Mouse (Mus musculus) 416B (cell line): Measurements from ENCODE around the gene Arfgap2.
A peak's percentile ranks its signal among the peaks of the same experiment; 100 is the strongest.

Experiments used
- DNase-seq: peaks from one replicate; pipeline ENCODE4 v3.0.0; 2011; ENCODE audit warnings: low read depth

Arfgap2 gene

GRCm38 (mm10) chr2:91264711-91265681 is at the start of gene Arfgap2:
Gene Arfgap2, plus strand, starts transcription at chr2:91264974.
- DNase-seq, result peak; percentile 96

- no peak for DNase-seq
Measured at GRCm38 (mm10) chr2:91217032-91217431, 47.7 kb upstream of the Arfgap2 start.

DNA sequence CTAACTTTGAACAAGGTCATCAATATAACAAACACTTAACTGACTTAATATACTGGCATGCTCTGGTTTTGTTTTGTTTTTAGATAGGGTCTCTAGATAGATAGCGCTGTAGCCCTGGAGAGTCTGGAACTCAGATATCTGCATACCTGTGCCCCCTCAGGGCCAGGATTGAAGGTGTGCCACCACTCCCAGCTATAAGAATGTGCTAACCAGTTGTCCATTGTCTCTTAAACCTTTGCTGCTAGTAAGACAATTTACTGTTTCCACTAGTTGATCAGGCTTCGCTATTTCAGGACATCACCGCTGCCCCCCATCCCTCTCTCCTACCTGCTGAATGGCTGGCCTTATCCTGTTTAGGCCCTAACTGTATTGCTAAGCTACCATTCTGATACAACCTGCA is 44.3 kb upstream of the Arfgap2 start:
- DNase-seq, result no peak

GRCm38 (mm10) chr2:91223614-91224013 is 41.2 kb upstream of the Arfgap2 start:
- DNase-seq, result no peak

DNA sequence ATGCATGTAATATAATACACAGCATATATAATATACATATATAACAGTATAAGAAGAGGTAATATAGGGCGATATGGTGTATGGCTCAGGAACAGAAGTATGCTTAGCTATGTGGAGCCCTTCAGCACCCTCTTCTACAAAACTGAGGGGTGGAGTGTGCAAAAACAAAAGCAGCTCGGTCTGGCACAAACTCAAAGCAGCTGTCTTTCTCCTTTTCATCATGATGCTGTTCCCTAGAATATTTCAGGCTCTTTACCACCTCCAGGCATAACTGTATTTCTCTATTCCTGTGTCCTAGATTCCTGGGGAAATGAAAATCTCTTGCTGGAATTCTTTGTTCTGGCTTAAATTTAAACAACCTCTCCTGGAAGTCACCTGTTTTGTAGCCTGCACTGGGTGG is 35.0 kb upstream of the Arfgap2 start:
- DNase-seq, result no peak

- peak; percentile 98 for DNase-seq
Measured at GRCm38 (mm10) chr2:91236601-91237510, 27.9 kb upstream of the Arfgap2 start, which contains the start of gene Ddb2. Gene Ddb2, minus strand, starts transcription at chr2:91236982.

DNA sequence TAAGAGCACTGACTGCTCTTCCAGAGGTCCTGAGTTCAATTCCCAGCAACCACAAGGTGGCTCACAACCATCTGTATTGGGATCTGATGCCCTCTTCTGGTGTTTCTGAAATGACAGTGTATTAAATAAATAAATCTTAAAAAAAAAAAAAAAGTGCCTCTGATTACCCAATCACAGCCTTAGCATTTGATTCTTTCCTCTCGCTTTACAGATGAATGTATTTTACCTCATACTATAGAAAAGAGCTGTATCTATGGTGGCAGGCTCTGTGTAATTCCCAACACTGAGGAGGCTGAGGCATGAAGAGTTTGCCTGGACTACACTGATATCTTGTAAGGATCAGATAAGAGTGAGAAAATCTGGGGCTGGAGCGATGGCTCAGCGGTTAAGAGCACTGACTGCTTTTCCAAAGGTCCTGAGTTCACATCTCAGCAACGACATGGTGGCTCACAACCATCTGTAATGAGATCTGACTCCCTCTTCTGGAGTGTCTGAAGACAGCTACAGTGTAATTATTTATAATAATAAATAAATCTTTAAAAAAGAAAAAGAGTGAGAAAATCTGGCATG is 27.2 kb upstream of the Arfgap2 start:
- peak; percentile 70 for DNase-seq

DNA sequence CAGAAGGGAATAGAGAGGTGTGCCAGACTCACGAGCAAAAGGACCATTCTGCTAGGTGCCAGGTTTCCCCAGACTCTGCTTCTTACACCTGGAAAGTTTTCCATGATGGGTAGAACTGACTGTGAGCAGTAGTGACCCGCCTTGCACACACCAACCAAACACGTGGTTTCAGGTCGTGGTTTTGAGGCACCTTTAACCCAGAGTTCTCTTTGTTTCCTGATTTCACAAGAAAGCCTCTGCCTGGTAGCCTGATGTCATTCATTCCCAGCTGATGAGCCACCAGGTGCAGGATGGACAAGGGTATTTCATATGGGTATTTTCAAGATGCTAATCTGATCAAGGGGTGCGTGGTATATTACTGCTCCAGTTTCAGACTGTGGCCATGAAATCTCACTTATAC is 22.2 kb upstream of the Arfgap2 start:
- DNase-seq, result peak; percentile 73

DNA sequence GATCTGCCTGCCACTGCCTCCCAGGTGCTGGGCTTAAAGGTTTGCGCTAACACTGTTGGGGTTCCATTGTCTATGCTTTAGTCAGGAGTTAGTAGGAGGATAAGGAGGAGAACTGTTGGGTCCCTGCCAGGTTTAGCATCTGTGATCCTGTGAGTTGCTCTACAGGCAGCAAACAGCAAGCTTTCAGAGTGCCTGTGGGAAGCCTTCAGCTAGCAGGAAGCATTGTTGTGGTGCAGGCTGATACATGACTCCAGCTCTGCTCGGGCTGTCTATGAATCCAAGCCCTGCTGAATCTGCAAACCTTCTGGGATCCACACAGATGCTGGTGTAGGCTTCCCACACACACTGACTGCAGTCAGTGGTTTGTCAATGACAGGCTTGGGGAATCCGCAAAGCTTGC is 21.4 kb upstream of the Arfgap2 start:
- peak; percentile 58 for DNase-seq

- DNase-seq, result peak; percentile 86
Measured at GRCm38 (mm10) chr2:91244557-91245228, 20.1 kb upstream of the Arfgap2 start.

DNA sequence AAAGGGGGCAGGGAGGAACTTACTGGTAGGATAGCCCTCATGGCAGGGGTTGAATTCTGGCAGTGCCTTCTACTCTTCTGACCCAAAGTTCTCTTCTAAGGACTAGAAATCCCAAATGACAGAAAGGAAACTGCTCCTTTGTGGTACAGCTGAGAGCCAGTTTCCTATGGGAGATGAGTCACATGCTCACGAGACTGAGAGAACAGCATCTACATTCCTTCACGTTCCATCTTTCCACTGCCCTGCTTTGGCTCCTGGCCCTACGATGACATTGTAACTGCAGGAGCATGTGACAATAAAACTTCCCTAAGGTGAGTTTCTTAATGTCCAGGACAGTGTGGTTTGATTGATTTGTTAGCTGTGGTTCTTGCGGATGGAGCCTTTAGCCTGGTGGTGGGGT is 16.4 kb upstream of the Arfgap2 start:
- no peak for DNase-seq

GRCm38 (mm10) chr2:91252001-91252400 is 12.8 kb upstream of the Arfgap2 start:
- DNase-seq, result no peak

GRCm38 (mm10) chr2:91252512-91252911 is 12.3 kb upstream of the Arfgap2 start:
- DNase-seq, result no peak

GRCm38 (mm10) chr2:91254725-91255380 is 9.9 kb upstream of the Arfgap2 start:
- DNase-seq, result no peak

DNA sequence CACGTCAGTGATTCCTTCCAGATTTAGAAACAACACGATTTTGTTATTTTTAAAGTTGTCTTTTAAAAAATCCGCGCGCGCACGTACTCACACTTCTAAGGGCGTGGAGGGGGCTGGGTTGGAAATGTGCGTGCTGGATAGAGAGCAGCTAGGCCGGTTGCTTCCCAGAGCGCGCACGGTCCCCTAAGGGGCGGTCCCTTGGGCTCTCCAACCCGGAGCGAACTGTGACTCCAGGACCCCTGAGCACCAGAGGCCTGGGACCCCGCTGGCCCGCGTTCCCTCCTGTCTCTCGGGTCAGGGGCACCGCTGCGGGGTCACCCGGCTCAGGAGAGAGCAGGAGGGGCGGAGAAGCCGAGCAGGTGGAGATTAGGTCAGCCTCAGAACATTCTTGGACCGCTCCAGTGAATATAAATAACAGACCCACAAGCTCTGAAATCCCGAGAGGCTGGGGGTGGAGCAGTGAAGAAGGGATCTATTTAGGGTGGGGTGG is 9.1 kb upstream of the Arfgap2 start, which contains the start of gene Pacsin3:
TSS of gene Pacsin3 (plus strand) at position 294 of the 490 bp plus-strand sequence.
- no peak for DNase-seq

DNA sequence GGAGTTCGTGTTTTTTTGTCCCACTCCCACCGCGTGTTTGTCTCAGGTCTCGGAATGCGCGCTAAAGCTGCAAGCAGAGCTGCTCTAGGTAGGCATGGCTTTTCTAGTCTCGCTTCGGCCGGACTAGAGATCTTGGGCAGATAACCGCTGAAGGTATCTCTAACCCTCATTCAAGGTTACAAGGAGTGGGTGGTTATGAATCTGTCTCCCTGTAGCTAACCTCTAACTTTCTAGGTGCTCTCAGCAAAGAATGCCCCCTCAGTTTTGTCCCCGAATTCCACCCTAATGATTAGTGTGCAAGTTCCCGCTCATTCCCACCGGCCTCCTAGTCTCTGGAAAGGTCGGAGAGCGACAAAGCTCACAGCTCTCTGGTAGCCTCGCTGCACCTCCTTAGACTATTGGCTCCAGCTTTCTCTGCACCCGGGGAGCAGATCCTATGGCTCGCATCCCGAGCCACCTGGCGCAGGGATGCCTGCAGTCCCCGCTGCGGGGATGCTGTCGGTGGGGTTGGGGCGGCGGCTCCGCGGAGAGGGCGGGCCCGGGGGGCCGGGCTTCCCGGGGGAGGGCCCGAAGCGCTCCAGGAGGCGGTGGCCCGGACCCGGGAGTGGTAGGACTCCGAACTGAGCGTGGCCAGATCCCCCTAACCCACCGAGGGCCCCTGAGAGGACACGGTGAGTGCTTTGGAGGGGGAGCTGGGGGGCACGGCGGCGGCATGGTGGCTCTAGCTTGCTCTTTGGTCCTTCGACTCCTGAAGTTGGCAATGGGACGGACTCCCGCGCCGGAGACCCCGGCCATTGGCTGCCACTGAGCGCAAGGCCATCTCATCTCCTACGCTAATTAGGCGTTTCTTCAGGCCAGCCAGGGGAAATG is 8.3 kb upstream of the Arfgap2 start:
- no peak for DNase-seq

GRCm38 (mm10) chr2:91257126-91257980 is 7.4 kb upstream of the Arfgap2 start:
- DNase-seq, result no peak

DNA sequence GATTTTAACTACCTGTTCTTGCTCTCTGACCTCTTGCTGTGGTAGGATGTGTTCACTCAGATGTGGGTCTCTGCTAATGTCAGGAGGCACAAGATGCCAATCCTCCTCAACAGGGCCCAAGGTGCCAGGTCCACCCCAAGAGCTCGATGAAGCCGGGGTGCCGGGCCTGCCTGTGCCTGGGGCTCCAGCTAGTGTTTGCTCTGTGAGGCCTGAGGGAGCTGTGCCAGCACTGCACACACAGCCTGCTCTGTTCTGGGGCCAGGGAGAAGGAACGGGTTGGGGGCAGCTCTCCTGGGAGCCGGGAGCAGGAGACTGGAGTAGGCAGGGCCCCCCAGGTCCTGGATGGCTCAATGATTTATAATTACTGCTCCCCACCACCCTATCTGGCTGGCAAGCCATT is 6.7 kb upstream of the Arfgap2 start:
- DNase-seq, result no peak

DNA sequence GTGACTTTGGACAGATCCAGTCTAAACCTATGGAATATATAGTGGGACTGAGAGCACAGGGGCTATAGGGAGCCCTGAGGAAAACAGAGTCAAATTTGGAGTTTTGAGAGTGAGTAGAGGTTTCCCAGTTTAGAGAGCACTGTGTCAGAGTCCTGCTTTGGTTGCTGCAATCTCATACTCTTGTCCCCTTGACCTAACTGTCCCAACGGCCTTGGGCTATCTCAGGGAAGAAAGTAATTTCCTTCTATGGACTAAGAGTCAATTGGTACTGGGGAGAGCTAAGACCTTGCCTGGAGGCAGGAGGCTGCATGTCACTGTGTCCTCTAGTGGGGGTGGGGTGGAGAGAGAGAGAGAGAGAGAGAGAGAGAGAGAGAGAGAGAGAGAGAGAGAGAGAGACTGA is 5.9 kb upstream of the Arfgap2 start:
- DNase-seq, result no peak
